Mouse (Mus musculus): ENCODE data around the gene Inmt. TPM values are rescaled to one million over a fixed set of nuclear protein-coding genes. Genes with fewer than 3 reads are reported as not detected.

Gene Inmt
- polyA plus RNA-seq, 1 experiment, result 30.3 TPM

DNA sequence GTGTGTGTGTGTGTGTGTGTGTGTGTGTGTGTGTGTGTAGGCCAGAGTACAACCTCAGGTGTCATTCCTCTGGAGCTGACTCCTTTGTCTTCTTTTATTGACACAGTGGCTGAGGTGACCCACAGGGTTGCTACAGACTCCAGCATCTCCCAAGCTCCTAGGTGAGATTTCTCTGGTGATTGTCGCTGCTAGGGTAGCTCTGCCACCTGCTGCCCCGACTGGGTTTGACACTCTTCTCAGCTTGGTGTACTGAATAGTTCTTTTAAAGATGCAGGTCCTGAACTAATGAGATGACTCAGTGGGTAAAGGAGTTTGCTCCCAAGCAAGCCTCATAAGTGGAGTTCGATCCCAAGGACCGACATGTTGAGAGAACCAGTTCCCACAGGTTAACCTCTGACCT is 3.2 kb downstream of the Inmt start:
- H3K36me3 ChIP-seq (ENCODE audit: control insufficient read depth, insufficient read depth, low read length), result no peaks in the 10 kb centered on the region
- H3K27me3 ChIP-seq (replicated peaks; ENCODE audit: control insufficient read depth, insufficient read depth, low read length), result no peaks in the 10 kb centered on the region
- no peak overlapping the region for H3K27ac ChIP-seq (ENCODE audit: insufficient read depth, low read depth, low read length)
- DNase-seq, result no peak
- H3K4me1 ChIP-seq (ENCODE audit: control insufficient read depth, insufficient read depth, low read length), result peaks cover 12% of the 10 kb centered on the region
- peak; percentile 34; the same call in 1 of the 2 replicates for TF ChIP-seq CTCF (conservative IDR thresholded peaks at IDR 0.05; ENCODE audit: insufficient read depth, insufficient read length, low read depth, low read length)
- TF ChIP-seq POLR2A (IDR thresholded peaks at IDR 0.05; ENCODE audit: low read depth, low read length), result no peak
- 51% methylated on average over 4 of the region's 4 CpGs for WGBS
- no peak overlapping the region for H3K4me3 ChIP-seq (ENCODE audit: insufficient read depth, low read depth, low read length)

DNA sequence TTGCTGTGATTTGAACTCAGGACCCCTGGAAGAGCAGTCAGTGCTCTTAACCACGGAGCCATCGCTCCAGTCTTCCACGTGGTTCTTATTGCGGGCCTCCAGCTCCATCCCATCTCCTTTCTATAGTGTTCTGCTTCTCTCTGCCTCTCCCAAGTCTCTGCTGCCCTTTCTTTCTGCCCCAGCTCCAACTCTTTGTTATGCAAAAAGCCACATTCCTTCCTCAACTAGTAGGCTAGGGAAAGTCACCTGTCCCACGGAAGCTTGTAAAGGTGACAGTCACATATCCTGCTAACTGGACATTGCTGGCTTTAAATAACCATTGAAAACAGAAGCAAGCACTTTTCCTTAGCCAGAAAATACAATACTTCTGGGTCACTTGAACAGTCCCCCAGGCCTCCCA is 5.0 kb downstream of the Inmt start:
- H3K4me3 ChIP-seq (ENCODE audit: insufficient read depth, low read depth, low read length), result no peak overlapping the region
- 64% methylated on average over 5 of the region's 5 CpGs for WGBS

DNA sequence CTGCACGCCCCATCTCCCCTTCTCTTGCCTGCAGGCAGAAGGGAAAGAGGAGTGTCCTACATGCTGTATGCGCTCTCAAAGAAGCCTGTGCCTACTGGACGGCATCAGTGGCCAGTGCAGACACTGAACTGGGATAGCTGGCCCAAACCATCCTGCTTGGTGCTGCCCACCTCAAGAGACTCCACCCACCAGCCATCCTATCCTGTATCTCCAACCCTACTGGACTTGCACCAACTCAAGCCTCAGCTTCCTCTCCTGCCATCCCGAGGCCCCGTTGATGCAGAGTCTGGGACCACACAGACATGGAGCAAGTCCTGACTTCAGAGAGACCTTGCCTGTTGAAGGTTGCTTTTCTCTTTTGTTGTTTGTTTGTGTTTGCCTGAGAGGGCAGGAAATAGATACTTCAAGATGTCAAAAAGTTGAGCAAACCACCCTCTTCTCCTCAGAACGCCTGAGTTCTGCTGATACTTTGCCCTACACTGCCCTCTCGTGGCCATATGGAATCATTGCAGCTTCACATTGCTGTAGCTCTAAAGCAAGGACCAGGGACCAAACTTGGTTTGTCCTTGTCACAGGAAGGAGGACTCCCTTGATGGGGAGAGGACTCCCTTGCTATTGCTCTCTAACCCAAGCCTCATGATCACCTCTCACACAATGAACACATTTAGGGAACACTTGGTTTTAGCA is 7.9 kb downstream of the Inmt start:
- H3K27ac ChIP-seq (ENCODE audit: insufficient read depth, low read depth, low read length), result no peak overlapping the region
- H3K27me3 ChIP-seq (replicated peaks; ENCODE audit: control insufficient read depth, insufficient read depth, low read length), result no peaks in the 10 kb centered on the region
- DNase-seq, result peak; percentile 81
- no peaks in the 10 kb centered on the region for H3K4me1 ChIP-seq (ENCODE audit: control insufficient read depth, insufficient read depth, low read length)
- H3K36me3 ChIP-seq (ENCODE audit: control insufficient read depth, insufficient read depth, low read length), result no peaks in the 10 kb centered on the region
- no peak for TF ChIP-seq POLR2A (IDR thresholded peaks at IDR 0.05; ENCODE audit: low read depth, low read length)
- peak; percentile 96 for TF ChIP-seq CTCF (conservative IDR thresholded peaks at IDR 0.05; ENCODE audit: insufficient read depth, insufficient read length, low read depth, low read length)
- 45% methylated on average over 7 of the region's 7 CpGs for WGBS
- no peak overlapping the region for H3K4me3 ChIP-seq (ENCODE audit: insufficient read depth, low read depth, low read length)

More for the DNA sequence above, 5.0 kb downstream of the Inmt start:
- Histone ChIP-seq H3K4me1 (ENCODE audit: control insufficient read depth, insufficient read depth, low read length) (peaks cover 3% of the 10 kb centered on the region), H3K36me3 (ENCODE audit: control insufficient read depth, insufficient read depth, low read length) (no peaks in the 10 kb centered on the region), H3K27ac (ENCODE audit: insufficient read depth, low read depth, low read length) (no peak overlapping the region), H3K27me3 (replicated peaks; ENCODE audit: control insufficient read depth, insufficient read depth, low read length) (no peaks in the 10 kb centered on the region)
- TF ChIP-seq POLR2A (IDR thresholded peaks at IDR 0.05; ENCODE audit: low read depth, low read length) (no peak), CTCF (conservative IDR thresholded peaks at IDR 0.05; ENCODE audit: insufficient read depth, insufficient read length, low read depth, low read length) (no peak)
- no peak for DNase-seq

DNA sequence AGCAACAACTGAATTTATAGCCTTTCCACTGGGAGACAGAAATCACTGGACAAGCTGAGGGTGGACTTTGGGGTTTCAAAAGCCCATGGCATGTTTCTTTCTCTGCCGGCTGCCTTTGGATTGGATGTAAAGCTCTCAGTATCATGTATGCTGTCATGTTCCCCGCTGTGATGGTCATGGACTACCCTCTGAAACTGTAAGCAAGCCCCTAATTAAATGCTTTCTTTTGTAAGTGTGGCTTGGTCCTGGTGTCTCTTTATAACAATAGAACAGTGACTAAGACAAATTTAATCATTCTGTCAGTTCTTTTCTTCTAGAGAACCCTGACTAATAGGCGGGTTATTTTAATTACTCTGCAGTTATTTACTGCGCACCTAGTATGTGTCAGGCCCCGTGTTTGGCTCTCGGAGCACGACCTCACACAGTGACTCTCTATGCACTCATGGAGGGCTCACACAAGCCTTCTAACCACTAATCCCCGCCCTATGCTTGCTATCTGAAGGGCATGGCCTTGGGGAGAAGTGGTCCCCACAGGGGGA is 11.7 kb downstream of the Inmt start:
- WGBS, result 83% methylated on average over 8 of the region's 8 CpGs
- DNase-seq, result no peak
- TF ChIP-seq POLR2A (IDR thresholded peaks at IDR 0.05; ENCODE audit: low read depth, low read length), result no peak
- TF ChIP-seq CTCF (conservative IDR thresholded peaks at IDR 0.05; ENCODE audit: insufficient read depth, insufficient read length, low read depth, low read length), result no peak
- H3K4me1 ChIP-seq (ENCODE audit: control insufficient read depth, insufficient read depth, low read length), result no peaks in the 10 kb centered on the region
- no peaks in the 10 kb centered on the region for H3K36me3 ChIP-seq (ENCODE audit: control insufficient read depth, insufficient read depth, low read length)
- no peak overlapping the region for H3K27ac ChIP-seq (ENCODE audit: insufficient read depth, low read depth, low read length)
- no peak overlapping the region for H3K4me3 ChIP-seq (ENCODE audit: insufficient read depth, low read depth, low read length)
- no peaks in the 10 kb centered on the region for H3K27me3 ChIP-seq (replicated peaks; ENCODE audit: control insufficient read depth, insufficient read depth, low read length)

DNA sequence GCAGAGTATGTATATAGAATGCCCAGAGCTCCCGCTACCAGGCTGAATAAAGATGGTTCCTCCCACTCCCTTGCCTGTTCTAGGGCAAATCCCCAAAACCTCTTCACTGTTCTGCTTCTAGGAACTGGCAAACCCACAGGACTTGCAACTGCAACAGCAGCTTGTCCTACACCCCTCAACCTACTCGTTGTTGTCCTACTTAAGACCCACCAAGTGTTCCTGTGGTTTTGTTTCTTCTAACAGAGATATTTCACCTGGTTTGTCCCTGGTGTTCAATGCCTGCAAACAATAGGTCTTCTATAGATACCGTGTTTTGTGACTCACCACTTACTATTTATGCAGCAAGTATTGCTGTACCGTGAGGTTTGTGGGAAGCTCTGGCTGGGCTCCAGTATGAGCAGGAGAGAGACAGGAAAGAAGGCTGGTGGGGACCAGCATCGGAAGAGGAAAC is 13.5 kb downstream of the Inmt start:
- Histone ChIP-seq H3K27me3 (replicated peaks; ENCODE audit: control insufficient read depth, insufficient read depth, low read length) (no peaks in the 10 kb centered on the region), H3K4me3 (ENCODE audit: insufficient read depth, low read depth, low read length) (no peak overlapping the region), H3K4me1 (ENCODE audit: control insufficient read depth, insufficient read depth, low read length) (no peaks in the 10 kb centered on the region), H3K27ac (ENCODE audit: insufficient read depth, low read depth, low read length) (no peak overlapping the region), H3K36me3 (ENCODE audit: control insufficient read depth, insufficient read depth, low read length) (no peaks in the 10 kb centered on the region)
- no peak for TF ChIP-seq POLR2A (IDR thresholded peaks at IDR 0.05; ENCODE audit: low read depth, low read length)
- TF ChIP-seq CTCF (conservative IDR thresholded peaks at IDR 0.05; ENCODE audit: insufficient read depth, insufficient read length, low read depth, low read length), result no peak
- 66% methylated on average over 5 of the region's 5 CpGs for WGBS
- no peak for DNase-seq

DNA sequence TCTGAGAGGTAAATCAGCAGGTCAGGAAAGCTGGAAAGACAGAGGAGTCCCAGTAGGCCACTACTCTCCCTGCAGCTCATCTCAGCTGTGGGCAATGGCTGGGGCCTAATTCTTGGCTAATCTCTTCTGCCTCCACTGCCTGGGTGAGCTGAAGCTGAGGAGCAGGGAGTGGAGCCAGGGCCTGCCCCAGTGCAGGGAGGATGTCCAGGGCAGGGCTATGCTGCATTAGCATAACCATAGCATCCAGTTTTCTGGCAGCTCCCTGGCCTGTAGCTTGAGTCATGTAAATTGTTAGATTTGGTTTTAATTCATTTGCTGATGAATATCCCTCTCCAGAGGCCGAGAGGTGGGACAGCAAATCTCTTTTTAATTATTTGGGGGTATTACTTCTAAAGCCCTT is 15.6 kb downstream of the Inmt start:
- TF ChIP-seq POLR2A (IDR thresholded peaks at IDR 0.05; ENCODE audit: low read depth, low read length) (no peak), CTCF (conservative IDR thresholded peaks at IDR 0.05; ENCODE audit: insufficient read depth, insufficient read length, low read depth, low read length) (no peak)
- H3K27me3 ChIP-seq (replicated peaks; ENCODE audit: control insufficient read depth, insufficient read depth, low read length), result no peaks in the 10 kb centered on the region
- no peak for DNase-seq
- no peak overlapping the region for H3K27ac ChIP-seq (ENCODE audit: insufficient read depth, low read depth, low read length)
- no peaks in the 10 kb centered on the region for H3K36me3 ChIP-seq (ENCODE audit: control insufficient read depth, insufficient read depth, low read length)
- no peak overlapping the region for H3K4me3 ChIP-seq (ENCODE audit: insufficient read depth, low read depth, low read length)
- no peaks in the 10 kb centered on the region for H3K4me1 ChIP-seq (ENCODE audit: control insufficient read depth, insufficient read depth, low read length)
- 88% methylated on average over 1 of the region's 1 CpGs for WGBS

DNA sequence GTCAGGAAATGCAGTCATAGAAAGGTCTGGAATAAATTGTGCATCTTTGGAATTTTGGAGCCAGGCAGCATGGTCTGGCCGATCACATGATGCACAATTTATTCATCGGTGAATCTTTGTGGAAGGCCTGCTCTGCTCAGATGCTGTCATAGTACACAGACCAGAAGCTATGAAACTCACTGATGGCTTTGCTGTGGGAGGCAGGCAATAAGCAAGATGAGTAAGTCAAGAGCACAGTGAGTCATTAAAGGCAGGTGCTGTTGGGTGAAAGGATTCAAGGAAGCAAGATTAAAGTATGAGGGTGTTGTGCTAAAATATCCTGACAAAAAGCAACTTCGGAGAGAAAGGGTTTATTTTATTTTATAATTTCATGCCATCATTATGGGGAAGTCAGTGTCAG is 22.6 kb downstream of the Inmt start:
- DNase-seq, result no peak
- H3K4me3 ChIP-seq (ENCODE audit: insufficient read depth, low read depth, low read length), result no peak overlapping the region
- H3K36me3 ChIP-seq (ENCODE audit: control insufficient read depth, insufficient read depth, low read length), result no peaks in the 10 kb centered on the region
- H3K4me1 ChIP-seq (ENCODE audit: control insufficient read depth, insufficient read depth, low read length), result no peaks in the 10 kb centered on the region
- H3K27ac ChIP-seq (ENCODE audit: insufficient read depth, low read depth, low read length), result no peak overlapping the region
- 93% methylated on average over 3 of the region's 3 CpGs for WGBS
- TF ChIP-seq POLR2A (IDR thresholded peaks at IDR 0.05; ENCODE audit: low read depth, low read length), result no peak
- H3K27me3 ChIP-seq (replicated peaks; ENCODE audit: control insufficient read depth, insufficient read depth, low read length), result no peaks in the 10 kb centered on the region
